ENCODE assay signal across 8 mouse cellular contexts in the genomic region with DNA sequence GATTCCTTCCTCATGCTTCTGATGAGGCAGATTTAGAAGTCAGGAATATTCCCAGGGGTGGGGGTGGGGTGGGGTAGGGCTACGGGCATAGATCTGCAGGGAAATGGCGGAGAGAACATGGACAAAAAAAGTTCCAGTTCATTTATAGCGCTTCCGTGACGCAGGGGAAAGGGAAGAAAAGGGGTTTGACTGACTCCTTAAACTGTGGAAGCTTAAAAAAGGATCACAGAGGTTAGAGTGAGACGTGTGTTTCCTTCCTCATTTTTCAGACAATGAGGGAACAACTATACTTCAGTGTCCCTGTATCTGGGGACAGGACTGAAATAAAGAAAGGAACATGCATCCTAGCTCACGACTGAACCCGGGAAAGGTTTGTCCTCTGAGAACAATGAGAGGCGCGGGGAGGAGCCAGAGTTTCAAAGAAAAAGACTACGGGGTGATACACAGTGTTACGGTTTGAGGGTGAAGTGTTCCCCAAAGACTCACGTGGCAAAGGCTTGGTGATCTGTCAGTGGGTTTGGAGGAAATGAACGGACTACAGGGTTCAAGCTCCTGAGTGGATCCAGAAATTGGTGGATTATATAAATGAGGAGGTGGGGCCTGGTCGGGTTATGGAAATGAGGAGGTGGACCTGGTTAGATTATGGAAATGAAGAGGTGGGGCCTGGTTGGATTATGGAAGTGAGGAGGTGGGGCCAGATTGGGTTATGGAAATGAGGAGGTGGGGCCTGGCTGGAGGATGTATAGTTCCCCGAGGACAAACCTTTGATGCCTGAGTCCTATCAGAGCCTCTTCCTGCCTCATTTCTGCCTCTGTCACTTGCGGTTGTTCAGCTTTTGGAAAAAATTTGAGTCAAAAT. TPM values are rescaled to one million over a fixed set of nuclear protein-coding genes. Genes with fewer than 3 reads are reported as not detected.
DNase-seq lines count a peak whose midpoint lies in the region; ATAC-seq lines count a peak whose summit lies in the region.

No protein-coding gene starts in this region.

- 41% methylated on average over 17 of the region's 17 CpGs for WGBS in heart, embryonic 16.5 days
- 17% methylated on average over 17 of the region's 17 CpGs for WGBS in midbrain, embryonic 13.5 days

- H3K36me3 ChIP-seq in heart, embryonic 16.5 days (ENCODE audit: control insufficient read depth, insufficient read depth), result no peaks in the 10 kb centered on the region
- no peaks in the 10 kb centered on the region for H3K36me3 ChIP-seq in midbrain, embryonic 13.5 days

- peak overlapping the region; percentile 31; the same call in 1 of the 2 replicates for H3K4me3 ChIP-seq in heart, embryonic 16.5 days (ENCODE audit: low read length)
- no peak overlapping the region for H3K4me3 ChIP-seq in midbrain, embryonic 13.5 days (replicated peaks)

- DNase-seq in kidney, adult 9 months, result peak; percentile 16
- DNase-seq in kidney, postnatal 10 days, result no peak
- DNase-seq in brain, adult 2 months (ENCODE audit: low read depth, low spot score), result peak; percentile 29
- DNase-seq in frontal cortex, postnatal 14 days (ENCODE audit: low spot score in 2 of 2), result no peak
- DNase-seq in cerebellum, postnatal 4 days (ENCODE audit: low spot score in 2 of 2), result no peak

- peaks cover 15% of the 10 kb centered on the region for H3K4me1 ChIP-seq in heart, embryonic 16.5 days (ENCODE audit: control insufficient read depth, insufficient read depth, low read length)
- peaks cover 7% of the 10 kb centered on the region for H3K4me1 ChIP-seq in midbrain, embryonic 13.5 days (replicated peaks)

- ATAC-seq in heart, embryonic 16.5 days (replicated peaks; ENCODE audit: extremely low read depth, insufficient read depth, low FRiP score), result peak; percentile 47
- ATAC-seq in midbrain, embryonic 13.5 days, result 0 out of 2 replicates have a peak, but pooled peaks have one; percentile 31
- no peak for ATAC-seq in cerebellum, adult (ENCODE audit: insufficient number of reproducible peaks, low FRiP score, low TSS enrichment)

- peak overlapping the region; percentile 54 for H3K27ac ChIP-seq in heart, embryonic 16.5 days (ENCODE audit: low read length)
- H3K27ac ChIP-seq in midbrain, embryonic 13.5 days, result no peak overlapping the region

- H3K9me3 ChIP-seq in heart, embryonic 16.5 days (replicated peaks; ENCODE audit: control insufficient read depth, low read length), result no peaks in the 10 kb centered on the region
- H3K9me3 ChIP-seq in midbrain, embryonic 13.5 days, result no peaks in the 10 kb centered on the region

- no peak overlapping the region for H3K9ac ChIP-seq in heart, embryonic 16.5 days (ENCODE audit: low read length)
- H3K9ac ChIP-seq in midbrain, embryonic 13.5 days (replicated peaks), result no peak overlapping the region

- peak overlapping the region; percentile 16 for H3K4me2 ChIP-seq in heart, embryonic 16.5 days (ENCODE audit: low read depth, low read length)
- 0 out of 2 replicates have a peak overlapping the region, but pooled peaks have one; percentile 17 for H3K4me2 ChIP-seq in midbrain, embryonic 13.5 days (replicated peaks)

- no peaks in the 10 kb centered on the region for H3K27me3 ChIP-seq in heart, embryonic 16.5 days (ENCODE audit: control insufficient read depth, insufficient read depth, low read length)
- no peaks in the 10 kb centered on the region for H3K27me3 ChIP-seq in midbrain, embryonic 13.5 days

RNA-seq across cellular contexts. Expression of gene Tmem150c, which starts 57.8 kb away (rescaled TPM):
- 2.4 and 2.7 TPM in 2 replicates for polyA plus RNA-seq in heart, embryonic 16.5 days (2015; fragmentation: Nextera tagmentation; extraction: Ambion mirVana)
- polyA plus RNA-seq in midbrain, embryonic 13.5 days (2015; fragmentation: Nextera tagmentation; extraction: Ambion mirVana), result 17.7 and 22.1 TPM in 2 replicates

Comparison
In these comparisons a context has a peak if more than half of its experiments do, and no peak if none do; other contexts are left out.
1. DNase-seq: peak in kidney, adult 9 months (single experiment) and brain, adult 2 months (single experiment); none in kidney, postnatal 10 days (single experiment), frontal cortex, postnatal 14 days (0 of 2) and cerebellum, postnatal 4 days (0 of 2).